Mouse (Mus musculus): Measurements from ENCODE around the gene Angptl2.

DNA sequence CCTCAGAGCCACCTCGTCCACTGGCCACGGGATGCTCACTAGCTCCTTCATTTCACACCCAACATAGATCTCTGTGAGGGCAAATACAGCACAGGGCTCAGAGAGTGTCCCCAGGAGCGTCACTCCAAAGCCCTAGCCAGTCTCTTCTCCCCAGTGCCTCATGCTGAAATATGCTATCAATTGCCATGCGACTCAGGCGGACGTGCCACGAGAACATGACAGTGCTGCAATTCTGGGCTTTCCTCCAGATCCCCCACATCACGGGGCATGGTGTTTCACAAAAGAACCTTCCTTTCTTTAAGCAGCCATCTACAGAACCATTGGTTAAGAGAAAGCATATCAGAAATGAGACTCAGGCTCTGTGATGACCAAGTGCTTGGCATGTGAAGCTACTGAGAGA lies 44.9 kb downstream of the Angptl2 start:
- TF ChIP-seq CTCF (IDR thresholded peaks at IDR 0.05; ENCODE audit: control insufficient read depth, insufficient read depth, low read length) (no peak), POLR2A (IDR thresholded peaks at IDR 0.05; ENCODE audit: borderline replicate concordance, control insufficient read depth, low read depth, low read length) (no peak)
